Mouse (Mus musculus): Measurements from ENCODE around the gene Ssc5d. TPM values are rescaled to one million over a fixed set of nuclear protein-coding genes. Genes with fewer than 3 reads are reported as not detected.
A peak's percentile ranks its signal among the peaks of the same experiment; 100 is the strongest.

The Ssc5d gene
- polyA plus RNA-seq, 1 experiment from 2014 or later = 0.82 TPM

- H3K4me1 ChIP-seq (replicated peaks; ENCODE audit: control insufficient read depth, insufficient read depth, low read length) = peaks cover 7% of the 10 kb centered on the region
- H3K27ac ChIP-seq (ENCODE audit: low read depth, low read length) = peak overlapping the region; percentile 47
- H3K9me3 ChIP-seq (ENCODE audit: control insufficient read depth, low read length) = no peaks in the 10 kb centered on the region
- 5% methylated on average over 19 of the region's 19 CpGs for WGBS
- DNase-seq (ENCODE audit: low spot score) (no peak), ATAC-seq (replicated peaks; ENCODE audit: low FRiP score) (peak; percentile 84)
- peak overlapping the region; percentile 38 for H3K4me3 ChIP-seq (ENCODE audit: low read depth, low read length)
- H3K36me3 ChIP-seq (ENCODE audit: control insufficient read depth, insufficient read depth, low read length) = no peaks in the 10 kb centered on the region
- no peaks in the 10 kb centered on the region for H3K27me3 ChIP-seq (replicated peaks; ENCODE audit: control insufficient read depth, insufficient read depth, low read length)
- peak overlapping the region; percentile 66 for H3K4me2 ChIP-seq
- peak overlapping the region; percentile 57 for H3K9ac ChIP-seq (ENCODE audit: low read depth, low read length)
Measured at GRCm38 (mm10) chr7:4899649-4900522, 25.7 kb upstream of the Ssc5d start.

- Histone ChIP-seq H3K4me3 (ENCODE audit: low read depth, low read length) (peak overlapping the region; percentile 38), H3K9me3 (ENCODE audit: control insufficient read depth, low read length) (no peaks in the 10 kb centered on the region), H3K36me3 (ENCODE audit: control insufficient read depth, insufficient read depth, low read length) (no peaks in the 10 kb centered on the region), H3K27me3 (replicated peaks; ENCODE audit: control insufficient read depth, insufficient read depth, low read length) (no peaks in the 10 kb centered on the region), H3K4me1 (replicated peaks; ENCODE audit: control insufficient read depth, insufficient read depth, low read length) (peaks cover 7% of the 10 kb centered on the region), H3K27ac (ENCODE audit: low read depth, low read length) (peak overlapping the region; percentile 47), H3K4me2 (peak overlapping the region; percentile 66), H3K9ac (ENCODE audit: low read depth, low read length) (peak overlapping the region; percentile 57)
- 12% methylated on average over 11 of the region's 11 CpGs for WGBS
- DNase-seq (ENCODE audit: low spot score) (peak; percentile 43), ATAC-seq (replicated peaks; ENCODE audit: low FRiP score) (peak; percentile 37; the same call in 1 of the 2 replicates)
Measured at GRCm38 (mm10) chr7:4900523-4900851, 25.1 kb upstream of the Ssc5d start.

- Histone ChIP-seq H3K27ac (ENCODE audit: low read depth, low read length) (no peak overlapping the region; the same call in 1 of the 2 replicates), H3K4me3 (ENCODE audit: low read depth, low read length) (no peak overlapping the region), H3K9me3 (ENCODE audit: control insufficient read depth, low read length) (no peaks in the 10 kb centered on the region), H3K9ac (ENCODE audit: low read depth, low read length) (no peak overlapping the region), H3K27me3 (replicated peaks; ENCODE audit: control insufficient read depth, insufficient read depth, low read length) (no peaks in the 10 kb centered on the region), H3K36me3 (ENCODE audit: control insufficient read depth, insufficient read depth, low read length) (no peaks in the 10 kb centered on the region), H3K4me1 (replicated peaks; ENCODE audit: control insufficient read depth, insufficient read depth, low read length) (peaks cover 7% of the 10 kb centered on the region), H3K4me2 (peak overlapping the region; percentile 66)
- 48% methylated on average over 8 of the region's 8 CpGs for WGBS
- DNase-seq (ENCODE audit: low spot score) = peak; percentile 75
- ATAC-seq (replicated peaks; ENCODE audit: low FRiP score) = no peak
Measured at GRCm38 (mm10) chr7:4901171-4901570, 24.4 kb upstream of the Ssc5d start.

- ATAC-seq (replicated peaks; ENCODE audit: low FRiP score) (no peak), DNase-seq (ENCODE audit: low spot score) (peak; percentile 12)
- WGBS = 79% methylated on average over 9 of the region's 9 CpGs
- H3K9ac ChIP-seq (ENCODE audit: low read depth, low read length) = no peak overlapping the region
- peaks cover 7% of the 10 kb centered on the region for H3K4me1 ChIP-seq (replicated peaks; ENCODE audit: control insufficient read depth, insufficient read depth, low read length)
- H3K27me3 ChIP-seq (replicated peaks; ENCODE audit: control insufficient read depth, insufficient read depth, low read length) = no peaks in the 10 kb centered on the region
- no peak overlapping the region for H3K4me3 ChIP-seq (ENCODE audit: low read depth, low read length)
- H3K4me2 ChIP-seq = no peak overlapping the region
- H3K9me3 ChIP-seq (ENCODE audit: control insufficient read depth, low read length) = no peaks in the 10 kb centered on the region
- H3K36me3 ChIP-seq (ENCODE audit: control insufficient read depth, insufficient read depth, low read length) = no peaks in the 10 kb centered on the region
- H3K27ac ChIP-seq (ENCODE audit: low read depth, low read length) = no peak overlapping the region
Measured at GRCm38 (mm10) chr7:4902404-4902803, 23.2 kb upstream of the Ssc5d start.

- no peak within 1 kb of the TSS for H3K4me3 ChIP-seq (ENCODE audit: low read depth, low read length)
- WGBS = 64% methylated on average over 10 of the region's 10 CpGs
- no peak within 1 kb of the TSS for H3K4me2 ChIP-seq
- no peak within 1 kb of the TSS for H3K9ac ChIP-seq (ENCODE audit: low read depth, low read length)
- no peaks in the 10 kb centered on the region; the same call in 1 of the 2 replicates for H3K4me1 ChIP-seq (replicated peaks; ENCODE audit: control insufficient read depth, insufficient read depth, low read length)
- ATAC-seq (replicated peaks; ENCODE audit: low FRiP score) (no peak), DNase-seq (ENCODE audit: low spot score) (no peak)
- no peak within 1 kb of the TSS for H3K27ac ChIP-seq (ENCODE audit: low read depth, low read length)
- no peaks in the 10 kb centered on the region for H3K9me3 ChIP-seq (ENCODE audit: control insufficient read depth, low read length)
- H3K36me3 ChIP-seq (ENCODE audit: control insufficient read depth, insufficient read depth, low read length) = no peaks in the 10 kb centered on the region
- no peaks in the 10 kb centered on the region for H3K27me3 ChIP-seq (replicated peaks; ENCODE audit: control insufficient read depth, insufficient read depth, low read length)
Measured at GRCm38 (mm10) chr7:4906466-4906950, 19.1 kb upstream of the Ssc5d start, which contains the start of gene Gm36210. Gm36210 (minus strand) TSS chr7:4906516.

- ATAC-seq (replicated peaks; ENCODE audit: low FRiP score) (no peak), DNase-seq (ENCODE audit: low spot score) (no peak)
- Histone ChIP-seq H3K4me2 (no peak overlapping the region), H3K27me3 (replicated peaks; ENCODE audit: control insufficient read depth, insufficient read depth, low read length) (no peaks in the 10 kb centered on the region), H3K4me1 (replicated peaks; ENCODE audit: control insufficient read depth, insufficient read depth, low read length) (peaks cover 10% of the 10 kb centered on the region), H3K27ac (ENCODE audit: low read depth, low read length) (no peak overlapping the region), H3K9me3 (ENCODE audit: control insufficient read depth, low read length) (no peaks in the 10 kb centered on the region), H3K4me3 (ENCODE audit: low read depth, low read length) (no peak overlapping the region), H3K9ac (ENCODE audit: low read depth, low read length) (no peak overlapping the region), H3K36me3 (ENCODE audit: control insufficient read depth, insufficient read depth, low read length) (no peaks in the 10 kb centered on the region)
- 31% methylated on average over 9 of the region's 9 CpGs for WGBS
Measured at GRCm38 (mm10) chr7:4911561-4911960, 14.0 kb upstream of the Ssc5d start.

GRCm38 (mm10) chr7:4912248-4912647, 13.3 kb upstream of the Ssc5d start:
- 56% methylated on average over 5 of the region's 5 CpGs for WGBS

GRCm38 (mm10) chr7:4915007-4915665, 10.4 kb upstream of the Ssc5d start, which contains the start of gene Zfp628:
Zfp628 (plus strand) TSS chr7:4915217.
- H3K4me2 ChIP-seq = peak within 1 kb of the TSS; percentile 96
- no peaks in the 10 kb centered on the region for H3K27me3 ChIP-seq (replicated peaks; ENCODE audit: control insufficient read depth, insufficient read depth, low read length)
- H3K36me3 ChIP-seq (ENCODE audit: control insufficient read depth, insufficient read depth, low read length) = peaks cover 21% of the 10 kb centered on the region
- H3K4me1 ChIP-seq (replicated peaks; ENCODE audit: control insufficient read depth, insufficient read depth, low read length) = peaks cover 11% of the 10 kb centered on the region
- H3K9ac ChIP-seq (ENCODE audit: low read depth, low read length) = peak within 1 kb of the TSS; percentile 93
- DNase-seq (ENCODE audit: low spot score) (peak; percentile 97), ATAC-seq (replicated peaks; ENCODE audit: low FRiP score) (peak; percentile 87)
- WGBS = under 1% methylated on average over 46 of the region's 56 CpGs
- H3K9me3 ChIP-seq (ENCODE audit: control insufficient read depth, low read length) = no peaks in the 10 kb centered on the region
- H3K4me3 ChIP-seq (ENCODE audit: low read depth, low read length) = peak within 1 kb of the TSS; percentile 81
- H3K27ac ChIP-seq (ENCODE audit: low read depth, low read length) = peak within 1 kb of the TSS; percentile 92

More at GRCm38 (mm10) chr7:4912248-4912647, 13.3 kb upstream of the Ssc5d start:
- Histone ChIP-seq H3K4me1 (replicated peaks; ENCODE audit: control insufficient read depth, insufficient read depth, low read length) (peaks cover 11% of the 10 kb centered on the region), H3K27ac (ENCODE audit: low read depth, low read length) (no peak overlapping the region), H3K4me3 (ENCODE audit: low read depth, low read length) (no peak overlapping the region), H3K36me3 (ENCODE audit: control insufficient read depth, insufficient read depth, low read length) (no peaks in the 10 kb centered on the region), H3K9ac (ENCODE audit: low read depth, low read length) (no peak overlapping the region), H3K4me2 (no peak overlapping the region), H3K9me3 (ENCODE audit: control insufficient read depth, low read length) (no peaks in the 10 kb centered on the region), H3K27me3 (replicated peaks; ENCODE audit: control insufficient read depth, insufficient read depth, low read length) (no peaks in the 10 kb centered on the region)
- DNase-seq (ENCODE audit: low spot score) (no peak), ATAC-seq (replicated peaks; ENCODE audit: low FRiP score) (no peak)

All from liver, embryonic 11.5 days (tissue).